Mouse (Mus musculus): Measurements from ENCODE around the gene Snx33.
"Not testable (repeated sequence)": the region's sequence is repeated elsewhere in the genome, so short reads cannot be mapped to it uniquely, and the experiment has no call there.

Gene Snx33

GRCm38 (mm10) chr9:56928041-56928811 lies at the start of gene Snx33:
Snx33 (minus strand) TSS chr9:56928371.
- peak; percentile 77 to 78 for DNase-seq (ENCODE audit: low spot score in 2 of 2)

GRCm38 (mm10) chr9:56975199-56975598 lies 47.0 kb upstream of the Snx33 start:
- DNase-seq (ENCODE audit: low spot score in 2 of 2): no peak

GRCm38 (mm10) chr9:56973960-56974524 lies 45.9 kb upstream of the Snx33 start:
- DNase-seq (ENCODE audit: low spot score in 2 of 2): no peak

- DNase-seq (ENCODE audit: low spot score in 2 of 2): no peak
These were observed 42.0 kb upstream of the Snx33 start for GRCm38 (mm10) chr9:56970158-56970557.

- DNase-seq (ENCODE audit: low spot score in 2 of 2): no peak
These were observed 33.4 kb upstream of the Snx33 start for GRCm38 (mm10) chr9:56961591-56961990.

GRCm38 (mm10) chr9:56958689-56959088 lies 30.5 kb upstream of the Snx33 start:
- no peak for DNase-seq (ENCODE audit: low spot score in 2 of 2)

GRCm38 (mm10) chr9:56956966-56957675 lies 28.9 kb upstream of the Snx33 start:
- DNase-seq (ENCODE audit: low spot score in 2 of 2): no peak

GRCm38 (mm10) chr9:56953562-56953961 lies 25.4 kb upstream of the Snx33 start:
- DNase-seq (ENCODE audit: low spot score in 2 of 2): no peak

GRCm38 (mm10) chr9:56950414-56951400 lies 22.5 kb upstream of the Snx33 start, which contains the start of gene Snupn:
Snupn (plus strand) TSS chr9:56950878.
- DNase-seq (ENCODE audit: low spot score in 2 of 2): peak; percentile 92 to 97

- DNase-seq (ENCODE audit: low spot score in 2 of 2): no peak
These were observed 21.6 kb upstream of the Snx33 start for GRCm38 (mm10) chr9:56949767-56950166.

GRCm38 (mm10) chr9:56948699-56949098 lies 20.5 kb upstream of the Snx33 start:
- DNase-seq (ENCODE audit: low spot score in 2 of 2): not testable (repeated sequence)

- not testable (repeated sequence) for DNase-seq (ENCODE audit: low spot score in 2 of 2)
These were observed 19.3 kb upstream of the Snx33 start for GRCm38 (mm10) chr9:56947481-56947880.

GRCm38 (mm10) chr9:56938374-56938773 lies 10.2 kb upstream of the Snx33 start:
- no peak for DNase-seq (ENCODE audit: low spot score in 2 of 2)

GRCm38 (mm10) chr9:56937223-56938160 lies 9.3 kb upstream of the Snx33 start, which contains the start of gene Imp3:
Imp3 (plus strand) TSS chr9:56937475.
- DNase-seq (ENCODE audit: low spot score in 2 of 2): peak; percentile 84 to 88

GRCm38 (mm10) chr9:56936861-56937222 lies 8.7 kb upstream of the Snx33 start:
- no peak for DNase-seq (ENCODE audit: low spot score in 2 of 2)

GRCm38 (mm10) chr9:56930556-56930955 lies 2.4 kb upstream of the Snx33 start:
- DNase-seq (ENCODE audit: low spot score in 2 of 2): no peak

GRCm38 (mm10) chr9:56929496-56929895 lies 1.3 kb upstream of the Snx33 start:
- no peak for DNase-seq (ENCODE audit: low spot score in 2 of 2)

GRCm38 (mm10) chr9:56927191-56928012 lies 769 bp downstream of the Snx33 start:
- DNase-seq (ENCODE audit: low spot score in 2 of 2): no peak

GRCm38 (mm10) chr9:56926387-56926786 lies 1.8 kb downstream of the Snx33 start:
- no peak for DNase-seq (ENCODE audit: low spot score in 2 of 2)

- DNase-seq (ENCODE audit: low spot score in 2 of 2): no peak
These were observed 2.2 kb downstream of the Snx33 start for GRCm38 (mm10) chr9:56926025-56926360.

Measured in right cerebral cortex, postnatal 36 days (tissue).